Mouse (Mus musculus) hindbrain, embryonic 13.5 days (tissue): ENCODE data around the gene Ago3. TPM values are rescaled to one million over a fixed set of nuclear protein-coding genes. Genes with fewer than 3 reads are reported as not detected.

ENCODE experiments used
- ATAC-seq: fragments of 200-750 bp; cut with Nextera tagmentation; 2 replicates; pipeline ENCODE4 v1.8.0; 2017; ENCODE audit warnings: moderate TSS enrichment; ENCODE audit not compliant: low FRiP score
- H3K27ac ChIP-seq: fragments of 300-500 bp; sonication (generic); 2 replicates; pipeline ENCODE4 v1.5.1; 2015; ENCODE audit warnings: inconsistent platforms, mild to moderate bottlenecking, moderate library complexity
- H3K27me3 ChIP-seq: fragments of 300-500 bp; sonication (generic); 2 replicates; pipeline ENCODE4 v1.6.1; 2015; ENCODE audit warnings: mild to moderate bottlenecking, inconsistent platforms
- H3K36me3 ChIP-seq: fragments of 300-500 bp; sonication (generic); 2 replicates; pipeline ENCODE4 v1.6.1; 2015; ENCODE audit warnings: mild to moderate bottlenecking, inconsistent platforms
- H3K4me1 ChIP-seq: fragments of 300-500 bp; sonication (generic); replicated peaks from 2 replicates; pipeline ENCODE4 v1.6.1; 2015; ENCODE audit warnings: inconsistent platforms
- H3K4me2 ChIP-seq: fragments of 300-500 bp; sonication (generic); 2 replicates; pipeline ENCODE4 v1.6.1; 2015; ENCODE audit warnings: inconsistent platforms, mild to moderate bottlenecking, moderate library complexity
- H3K4me3 ChIP-seq: fragments of 300-500 bp; sonication (generic); 2 replicates; pipeline ENCODE4 v1.5.1; 2015; ENCODE audit warnings: mild to moderate bottlenecking, inconsistent platforms
- H3K9ac ChIP-seq: fragments of 300-500 bp; sonication (generic); 2 replicates; pipeline ENCODE4 v1.6.1; 2015; ENCODE audit warnings: mild to moderate bottlenecking, inconsistent platforms
- H3K9me3 ChIP-seq: fragments of 300-500 bp; sonication (generic); 2 replicates; pipeline ENCODE4 v1.6.1; 2016; ENCODE audit warnings: inconsistent platforms
- WGBS: fragments of 180-500 bp; shearing (Covaris S2); methylation state at CpG from one replicate; pipeline ENCODE4 v1.1.7; 2015; 5-methylcytosine and 5-hydroxymethylcytosine counted together
- polyA plus RNA-seq: library from polyadenylated mRNA; unstranded; fragments of >200 nt; fragmentation: Nextera tagmentation; extraction: Ambion mirVana; gene quantifications from 2 replicates; pipeline ENCODE4 v1.2.1, GENCODE M21; 2015

The Ago3 gene
- polyA plus RNA-seq, 1 experiment from 2014 or later = 15.7 TPM

GRCm38 (mm10) chr4:126283582-126283981 lies 145.8 kb downstream of the Ago3 start:
- H3K9ac ChIP-seq = no peak overlapping the region
- WGBS = 91% methylated on average over 8 of the region's 8 CpGs
- H3K4me2 ChIP-seq = no peak overlapping the region
- H3K9me3 ChIP-seq = no peaks in the 10 kb centered on the region
- ATAC-seq = no peak
- H3K36me3 ChIP-seq = no peaks in the 10 kb centered on the region
- H3K27ac ChIP-seq = no peak overlapping the region
- H3K4me1 ChIP-seq = peaks cover 23% of the 10 kb centered on the region
- peaks cover 52% of the 10 kb centered on the region for H3K27me3 ChIP-seq
- no peak overlapping the region for H3K4me3 ChIP-seq

GRCm38 (mm10) chr4:126281706-126282105 lies 147.7 kb downstream of the Ago3 start:
- 70% methylated on average over 9 of the region's 9 CpGs for WGBS
- H3K4me3 ChIP-seq = no peak overlapping the region
- no peak for ATAC-seq
- H3K27ac ChIP-seq = no peak overlapping the region
- no peaks in the 10 kb centered on the region for H3K36me3 ChIP-seq
- H3K27me3 ChIP-seq = peaks cover 34% of the 10 kb centered on the region
- no peak overlapping the region for H3K9ac ChIP-seq
- no peak overlapping the region for H3K4me2 ChIP-seq
- peaks cover 18% of the 10 kb centered on the region for H3K4me1 ChIP-seq
- H3K9me3 ChIP-seq = no peaks in the 10 kb centered on the region

Other genes with a start within 250 kb of the Ago3 start
- gene Thrap3, start 226.8 kb downstream of the Ago3 start, polyA plus RNA-seq = 163 and 166 TPM in 2 replicates
- gene Map7d1, start 173.2 kb downstream of the Ago3 start, polyA plus RNA-seq = 79.5 and 81.8 TPM in 2 replicates
- 160 and 168 TPM in 2 replicates for gene Trappc3, start 167.2 kb downstream of the Ago3 start, polyA plus RNA-seq
- gene Col8a2, start 142.8 kb downstream of the Ago3 start, polyA plus RNA-seq = 7.6 and 10.1 TPM in 2 replicates
- 78.2 and 81.6 TPM in 2 replicates for gene Adprhl2, start 107.9 kb downstream of the Ago3 start, polyA plus RNA-seq
- gene Tekt2, start 103.9 kb downstream of the Ago3 start, polyA plus RNA-seq = 7.0 and 8.5 TPM in 2 replicates
- 13.5 and 15.3 TPM in 2 replicates for gene Ago1, start 39.0 kb upstream of the Ago3 start, polyA plus RNA-seq
- gene Ago4, start 103.9 kb upstream of the Ago3 start, polyA plus RNA-seq = 9.9 and 10.0 TPM in 2 replicates
- 8.7 and 9.0 TPM in 2 replicates for gene Clspn, start 127.4 kb upstream of the Ago3 start, polyA plus RNA-seq
- 7.9 and 9.2 TPM in 2 replicates for gene 5730409E04Rik, start 180.3 kb upstream of the Ago3 start, polyA plus RNA-seq
- gene Psmb2, start 248.1 kb upstream of the Ago3 start, polyA plus RNA-seq = 445 and 454 TPM in 2 replicates